Mouse (Mus musculus) adrenal gland, postnatal 36 days (tissue): ENCODE measurements around the gene Gpr88. TPM values are rescaled to one million over a fixed set of nuclear protein-coding genes. Genes with fewer than 3 reads are reported as not detected.

Experiments
- DNase-seq, 2 experiments: peaks; one replicate each; pipeline ENCODE4 v3.0.0; 2021; ENCODE audit warnings: mixed read lengths in 1 of 2
- total RNA-seq, 2 experiments: library from RNA; stranded (reverse); gene quantifications; 2 replicates each; pipeline ENCODE4 v1.2.3; 2021

Gene Gpr88
- total RNA-seq, 2 experiments from 2014 or later, result 0.26 to 0.63 TPM

- no peak for DNase-seq
These were observed 53.2 kb downstream of the Gpr88 start for GRCm38 (mm10) chr3:116200060-116200459.

Other genes starting within 250 kb of the Gpr88 start
- 10 to 100 TPM; 31.9 to 42.0 TPM for gene Slc30a7, start 246.1 kb downstream of the Gpr88 start, total RNA-seq
- 10 to 100 TPM; 11.9 to 25.7 TPM for gene Extl2, start 246.0 kb downstream of the Gpr88 start, total RNA-seq
- gene Vcam1, start 123.8 kb downstream of the Gpr88 start, total RNA-seq, result 10 to 100 TPM; 19.0 to 24.2 TPM
- gene Cdc14a, start 170.5 kb upstream of the Gpr88 start, total RNA-seq, result 10 to 100 TPM in 1 of 2 experiments, 1 to 10 TPM in 1; 9.2 to 14.8 TPM